Mouse (Mus musculus) lung, embryonic 16.5 days (tissue): ENCODE measurements at regions not wholly inside any gene's neighbourhood (a gene's known extent, or its start where the extent isn't known, plus 50 kb on each side); places are given as distances from the start of the nearest gene placed in this dataset.
A peak's percentile ranks its signal among the peaks of the same experiment; 100 is the strongest.
"Not testable (repeated sequence)": the region's sequence is repeated elsewhere in the genome, so short reads cannot be mapped to it uniquely, and the experiment has no call there.

ENCODE experiments used
- ATAC-seq: fragments of 200-750 bp; cut with Nextera tagmentation; 2 replicates; pipeline ENCODE4 v1.8.0; 2017; ENCODE audit warnings: low read depth, mild to moderate bottlenecking, moderate library complexity
- H3K27ac ChIP-seq: fragments of 300-500 bp; sonication (generic); 2 replicates; pipeline ENCODE4 v1.5.1; 2014; ENCODE audit warnings: mild to moderate bottlenecking, control low read depth, low read length
- H3K27me3 ChIP-seq: fragments of 300-500 bp; sonication (generic); 2 replicates; pipeline ENCODE4 v1.6.1; 2014; ENCODE audit warnings: low read depth, low read length, mixed read lengths; ENCODE audit not compliant: control insufficient read depth, insufficient read depth
- H3K36me3 ChIP-seq: fragments of 300-500 bp; sonication (generic); 2 replicates; pipeline ENCODE4 v1.6.1; 2014; ENCODE audit warnings: low read length; ENCODE audit not compliant: control insufficient read depth, insufficient read depth
- H3K4me1 ChIP-seq: fragments of 300-500 bp; sonication (generic); replicated peaks from 2 replicates; pipeline ENCODE4 v1.6.1; 2014; ENCODE audit warnings: low read length, mixed read lengths; ENCODE audit not compliant: control insufficient read depth, insufficient read depth
- H3K4me2 ChIP-seq: fragments of 300-500 bp; sonication (generic); 2 replicates; pipeline ENCODE4 v1.6.1; 2014; ENCODE audit warnings: low read depth, low read length, control low read depth
- H3K4me3 ChIP-seq: fragments of 300-500 bp; sonication (generic); 2 replicates; pipeline ENCODE4 v1.5.1; 2014; ENCODE audit warnings: mild to moderate bottlenecking, low read length, control low read depth
- H3K9ac ChIP-seq: fragments of 300-500 bp; sonication (generic); 2 replicates; pipeline ENCODE4 v1.6.1; 2014; ENCODE audit warnings: low read length, control low read depth
- H3K9me3 ChIP-seq: fragments of 300-500 bp; sonication (generic); 2 replicates; pipeline ENCODE4 v1.6.1; 2016; ENCODE audit warnings: low read length; ENCODE audit not compliant: control insufficient read depth
- WGBS: fragments of 180-500 bp; shearing (Covaris S2); extraction: QIAGEN DNeasy Blood & Tissue Kit; methylation state at CpG from one replicate; pipeline ENCODE4 v1.1.7; 2014; 5-methylcytosine and 5-hydroxymethylcytosine counted together

GRCm38 (mm10) chr2:48349794-48350193, 464.1 kb upstream of the Acvr2a start:
- H3K4me3 ChIP-seq = no peak overlapping the region
- H3K36me3 ChIP-seq = no peaks in the 10 kb centered on the region
- H3K4me1 ChIP-seq = peaks cover 3% of the 10 kb centered on the region; the same call in 1 of the 2 replicates
- WGBS = 36% methylated on average over 3 of the region's 3 CpGs
- no peaks in the 10 kb centered on the region for H3K27me3 ChIP-seq
- no peaks in the 10 kb centered on the region for H3K9me3 ChIP-seq
- peak; percentile 31; the same call in 1 of the 2 replicates for ATAC-seq
- H3K27ac ChIP-seq = no peak overlapping the region
- no peak overlapping the region for H3K9ac ChIP-seq
- H3K4me2 ChIP-seq = no peak overlapping the region

- H3K4me2 ChIP-seq = no peak overlapping the region
- no peaks in the 10 kb centered on the region for H3K27me3 ChIP-seq
- no peak overlapping the region for H3K9ac ChIP-seq
- WGBS = 87% methylated on average over 1 of the region's 1 CpGs
- H3K36me3 ChIP-seq = no peaks in the 10 kb centered on the region
- H3K4me3 ChIP-seq = no peak overlapping the region
- H3K9me3 ChIP-seq = no peaks in the 10 kb centered on the region
- ATAC-seq = 0 out of 2 replicates have a peak, but pooled peaks have one; percentile 26
- no peak overlapping the region; the same call in 1 of the 2 replicates for H3K27ac ChIP-seq
- peaks cover 3% of the 10 kb centered on the region; the same call in 1 of the 2 replicates for H3K4me1 ChIP-seq
Observed at GRCm38 (mm10) chr2:48350206-48350605, 463.7 kb upstream of the Acvr2a start.

- H3K9me3 ChIP-seq, H3K4me1 ChIP-seq, H3K9ac ChIP-seq, H3K4me3 ChIP-seq, ATAC-seq, H3K4me2 ChIP-seq, H3K27ac ChIP-seq, H3K27me3 ChIP-seq, H3K36me3 ChIP-seq: not testable (repeated sequence)
- 45% methylated on average over 4 of the region's 4 CpGs for WGBS
Observed at GRCm38 (mm10) chr2:48371572-48371971, 442.3 kb upstream of the Acvr2a start.

- Histone ChIP-seq H3K27ac (no peak overlapping the region), H3K4me3 (no peak overlapping the region), H3K9ac (no peak overlapping the region), H3K27me3 (no peaks in the 10 kb centered on the region), H3K36me3 (no peaks in the 10 kb centered on the region), H3K4me2 (no peak overlapping the region), H3K4me1 (peaks cover 7% of the 10 kb centered on the region; the same call in 1 of the 2 replicates), H3K9me3 (no peaks in the 10 kb centered on the region)
- ATAC-seq = no peak
Observed at GRCm38 (mm10) chr2:48373086-48373485, 440.8 kb upstream of the Acvr2a start.

GRCm38 (mm10) chr2:48374302-48374701, 439.6 kb upstream of the Acvr2a start:
- ATAC-seq = peak; percentile 74
- H3K27me3 ChIP-seq = no peaks in the 10 kb centered on the region

GRCm38 (mm10) chr2:48378160-48378559, 435.7 kb upstream of the Acvr2a start:
- Histone ChIP-seq H3K9me3 (no peaks in the 10 kb centered on the region), H3K4me2 (no peak overlapping the region), H3K4me1 (peaks cover 30% of the 10 kb centered on the region), H3K27ac (0 out of 2 replicates have a peak overlapping the region, but pooled peaks have one; percentile 43), H3K27me3 (no peaks in the 10 kb centered on the region), H3K4me3 (no peak overlapping the region), H3K36me3 (no peaks in the 10 kb centered on the region), H3K9ac (no peak overlapping the region)
- 45% methylated on average over 1 of the region's 1 CpGs for WGBS
- no peak for ATAC-seq

More at GRCm38 (mm10) chr2:48374302-48374701, 439.6 kb upstream of the Acvr2a start:
- Histone ChIP-seq H3K9me3 (no peaks in the 10 kb centered on the region), H3K36me3 (no peaks in the 10 kb centered on the region), H3K9ac (no peak overlapping the region), H3K27ac (peak overlapping the region; percentile 75), H3K4me1 (peaks cover 15% of the 10 kb centered on the region; the same call in 1 of the 2 replicates), H3K4me2 (no peak overlapping the region), H3K4me3 (no peak overlapping the region)
- 39% methylated on average over 4 of the region's 4 CpGs for WGBS

GRCm38 (mm10) chr2:48378749-48379148, 435.2 kb upstream of the Acvr2a start:
- Histone ChIP-seq H3K9me3 (no peaks in the 10 kb centered on the region), H3K36me3 (no peaks in the 10 kb centered on the region), H3K4me2 (no peak overlapping the region), H3K4me1 (peaks cover 30% of the 10 kb centered on the region), H3K9ac (no peak overlapping the region), H3K4me3 (no peak overlapping the region), H3K27ac (peak overlapping the region; percentile 49; the same call in 1 of the 2 replicates), H3K27me3 (no peaks in the 10 kb centered on the region)
- 73% methylated on average over 2 of the region's 2 CpGs for WGBS
- ATAC-seq = no peak

- H3K27ac ChIP-seq = peak overlapping the region; percentile 72
Observed at GRCm38 (mm10) chr2:48380140-48380539, 433.8 kb upstream of the Acvr2a start.

GRCm38 (mm10) chr2:48380786-48381185, 433.1 kb upstream of the Acvr2a start:
- WGBS = 21% methylated on average over 2 of the region's 2 CpGs
- ATAC-seq = no peak
- no peaks in the 10 kb centered on the region for H3K27me3 ChIP-seq
- H3K36me3 ChIP-seq = no peaks in the 10 kb centered on the region
- peak overlapping the region; percentile 73 for H3K27ac ChIP-seq
- no peak overlapping the region for H3K4me2 ChIP-seq
- H3K9ac ChIP-seq = no peak overlapping the region
- H3K4me3 ChIP-seq = no peak overlapping the region
- no peaks in the 10 kb centered on the region for H3K9me3 ChIP-seq
- H3K4me1 ChIP-seq = peaks cover 27% of the 10 kb centered on the region

More at GRCm38 (mm10) chr2:48380140-48380539, 433.8 kb upstream of the Acvr2a start:
- H3K4me1 ChIP-seq = peaks cover 27% of the 10 kb centered on the region
- WGBS = 36% methylated on average over 5 of the region's 5 CpGs
- no peak overlapping the region for H3K4me3 ChIP-seq
- peak; percentile 94 for ATAC-seq
- H3K9ac ChIP-seq = no peak overlapping the region
- H3K27me3 ChIP-seq = no peaks in the 10 kb centered on the region
- H3K9me3 ChIP-seq = no peaks in the 10 kb centered on the region
- H3K36me3 ChIP-seq = no peaks in the 10 kb centered on the region
- H3K4me2 ChIP-seq = no peak overlapping the region
